Mouse (Mus musculus) neural tube, embryonic 15.5 days (tissue): ENCODE data around the gene St3gal4. TPM values are rescaled to one million over a fixed set of nuclear protein-coding genes. Genes with fewer than 3 reads are reported as not detected.
A peak's percentile ranks its signal among the peaks of the same experiment; 100 is the strongest.

Source experiments
- ATAC-seq: fragments of 200-750 bp; cut with Nextera tagmentation; 2 replicates; pipeline ENCODE4 v1.8.0; 2017; ENCODE audit warnings: mild to moderate bottlenecking, moderate TSS enrichment, moderate library complexity; ENCODE audit not compliant: low FRiP score
- H3K27ac ChIP-seq: fragments of 300-500 bp; sonication (generic); replicated peaks from 2 replicates; pipeline ENCODE4 v1.5.1; 2015; ENCODE audit warnings: mild to moderate bottlenecking, inconsistent platforms
- H3K27me3 ChIP-seq: fragments of 300-500 bp; sonication (generic); replicated peaks from 2 replicates; pipeline ENCODE4 v1.6.1; 2015; ENCODE audit warnings: inconsistent platforms
- H3K36me3 ChIP-seq: fragments of 300-500 bp; sonication (generic); 2 replicates; pipeline ENCODE4 v1.6.1; 2015; ENCODE audit warnings: inconsistent platforms
- H3K4me1 ChIP-seq: fragments of 300-500 bp; sonication (generic); 2 replicates; pipeline ENCODE4 v1.6.1; 2015; ENCODE audit warnings: inconsistent platforms
- H3K4me2 ChIP-seq: fragments of 300-500 bp; sonication (generic); 2 replicates; pipeline ENCODE4 v1.6.1; 2015; ENCODE audit warnings: inconsistent platforms, mild to moderate bottlenecking, moderate library complexity
- H3K4me3 ChIP-seq: fragments of 300-500 bp; sonication (generic); replicated peaks from 2 replicates; pipeline ENCODE4 v1.5.1; 2015; ENCODE audit warnings: mild to moderate bottlenecking, inconsistent platforms
- H3K9ac ChIP-seq: fragments of 300-500 bp; sonication (generic); replicated peaks from 2 replicates; pipeline ENCODE4 v1.6.1; 2015; ENCODE audit warnings: mild to moderate bottlenecking, inconsistent platforms
- H3K9me3 ChIP-seq: fragments of 300-500 bp; sonication (generic); replicated peaks from 2 replicates; pipeline ENCODE4 v1.6.1; 2016; ENCODE audit warnings: inconsistent platforms
- WGBS: fragments of 180-500 bp; shearing (Covaris S2); methylation state at CpG from one replicate; pipeline ENCODE4 v1.1.7; 2015; ENCODE audit warnings: mixed read lengths; 5-methylcytosine and 5-hydroxymethylcytosine counted together
- polyA plus RNA-seq: library from polyadenylated mRNA; unstranded; fragments of >200 nt; fragmentation: Nextera tagmentation; extraction: Ambion mirVana; gene quantifications from 2 replicates; pipeline ENCODE4 v1.2.1, GENCODE M21; 2015

St3gal4 gene
- polyA plus RNA-seq, 1 experiment from 2014 or later, result 11.4 TPM

DNA sequence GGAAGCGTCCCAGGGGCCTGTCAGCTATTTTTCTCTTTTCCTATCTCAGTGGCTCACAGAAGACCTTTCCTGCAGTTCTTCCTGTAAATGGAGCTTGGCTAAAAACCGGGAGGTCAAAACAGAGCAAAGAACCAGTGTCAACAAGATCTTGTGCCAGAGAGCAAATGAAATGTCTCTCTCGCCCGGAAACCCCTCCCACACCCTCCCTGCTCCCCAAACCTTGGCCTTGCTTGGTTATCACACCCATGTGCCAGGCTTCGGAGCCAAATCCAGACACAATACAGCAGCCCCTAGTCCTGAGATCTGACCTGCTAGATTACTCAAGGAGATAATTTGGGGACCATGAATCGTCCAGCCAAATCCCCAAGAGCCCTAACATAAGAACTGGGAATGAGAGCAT, 8.1 kb upstream of the St3gal4 start:
- H3K4me3 ChIP-seq, result no peak overlapping the region
- no peak overlapping the region for H3K9ac ChIP-seq
- H3K27me3 ChIP-seq, result no peaks in the 10 kb centered on the region
- no peak for ATAC-seq
- H3K27ac ChIP-seq, result no peak overlapping the region
- no peaks in the 10 kb centered on the region for H3K9me3 ChIP-seq
- no peak overlapping the region for H3K4me2 ChIP-seq
- no peaks in the 10 kb centered on the region for H3K4me1 ChIP-seq
- WGBS, result 85% methylated on average over 6 of the region's 6 CpGs
- H3K36me3 ChIP-seq, result peaks cover 22% of the 10 kb centered on the region

DNA sequence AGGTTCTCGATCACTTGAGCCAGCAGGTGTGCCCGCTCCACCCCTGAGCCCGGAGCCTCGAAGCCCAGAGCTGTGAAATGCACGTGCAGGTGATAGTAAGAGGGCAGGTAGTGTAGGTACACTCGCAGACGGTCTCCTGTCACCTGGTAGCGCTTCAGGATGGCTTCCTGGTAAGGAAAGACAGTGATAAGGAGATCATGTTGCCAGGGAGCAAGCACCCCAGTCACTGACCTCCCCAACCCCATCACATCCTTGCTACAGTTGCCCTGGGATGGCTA, 5.5 kb upstream of the St3gal4 start:
- Histone ChIP-seq H3K4me1 (no peaks in the 10 kb centered on the region), H3K4me3 (no peak overlapping the region)
- 93% methylated on average over 8 of the region's 8 CpGs for WGBS

DNA sequence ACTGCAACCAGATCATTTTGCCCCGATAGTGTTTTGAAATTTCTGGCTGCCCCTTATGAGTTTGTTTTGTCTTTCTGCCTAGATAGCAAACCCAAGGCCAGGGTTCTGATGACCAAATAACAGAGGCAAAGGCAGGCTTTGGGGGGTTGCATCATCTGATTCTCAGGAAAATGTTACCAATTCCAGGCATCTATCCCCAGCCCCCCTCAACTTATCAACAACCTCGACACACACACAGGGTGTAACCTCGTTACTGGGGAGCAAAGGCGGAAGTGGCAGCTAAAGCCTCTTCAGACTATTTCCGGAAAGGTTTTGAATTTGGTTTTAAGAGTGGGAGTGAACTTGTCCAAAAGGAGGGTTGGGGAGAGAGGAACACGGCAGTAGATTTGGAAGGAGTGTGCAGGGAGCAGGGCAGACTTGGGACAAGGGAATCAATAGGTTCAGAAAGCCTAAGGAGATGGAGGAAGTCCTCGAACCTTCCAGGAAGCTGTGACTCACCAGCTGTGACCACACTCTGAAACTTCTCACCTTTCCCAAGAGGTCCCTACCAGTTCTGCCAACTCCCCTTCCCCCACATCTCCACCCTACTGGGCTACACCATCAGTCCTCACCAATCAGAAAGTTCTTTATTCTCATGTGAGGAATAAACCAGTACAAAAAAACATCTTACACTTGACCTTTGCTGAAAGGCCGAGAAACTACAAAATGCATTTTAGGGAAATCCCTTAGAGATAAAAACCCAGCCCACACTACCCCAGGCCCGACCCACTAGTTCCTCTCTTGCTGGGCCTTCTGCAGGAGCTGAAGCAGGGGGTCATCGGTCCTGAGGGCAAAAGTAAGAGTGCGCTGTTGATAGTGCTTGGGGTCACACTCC, 5.0 kb upstream of the St3gal4 start:
- Histone ChIP-seq H3K9me3 (no peaks in the 10 kb centered on the region), H3K27me3 (no peaks in the 10 kb centered on the region), H3K27ac (no peak overlapping the region), H3K9ac (no peak overlapping the region), H3K4me2 (no peak overlapping the region), H3K4me3 (no peak overlapping the region), H3K4me1 (no peaks in the 10 kb centered on the region), H3K36me3 (peaks cover 22% of the 10 kb centered on the region)
- ATAC-seq, result no peak
- 91% methylated on average over 11 of the region's 11 CpGs for WGBS

More for the DNA sequence above, 5.5 kb upstream of the St3gal4 start:
- no peaks in the 10 kb centered on the region for H3K27me3 ChIP-seq
- no peak overlapping the region for H3K9ac ChIP-seq
- H3K4me2 ChIP-seq, result no peak overlapping the region
- no peak for ATAC-seq
- peaks cover 22% of the 10 kb centered on the region for H3K36me3 ChIP-seq
- H3K9me3 ChIP-seq, result no peaks in the 10 kb centered on the region
- no peak overlapping the region for H3K27ac ChIP-seq

DNA sequence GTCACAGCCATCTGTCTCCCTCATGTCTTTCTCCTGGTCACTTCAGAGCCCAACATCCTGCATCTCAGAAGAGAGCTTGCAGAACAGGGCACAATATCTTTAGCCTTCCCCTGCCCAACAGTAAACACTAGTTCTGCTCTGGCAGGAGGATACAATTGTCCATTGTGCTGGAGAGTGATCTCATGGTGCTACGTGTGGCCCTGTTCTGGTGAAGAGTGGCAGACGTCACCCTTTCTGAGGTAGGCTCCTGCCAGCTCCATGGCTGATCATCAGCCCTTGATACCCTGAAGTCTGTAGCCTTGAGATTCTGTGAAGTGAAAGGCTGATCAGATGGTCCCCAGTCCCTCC, 4.4 kb upstream of the St3gal4 start:
- no peak overlapping the region for H3K4me2 ChIP-seq
- 73% methylated on average over 2 of the region's 2 CpGs for WGBS
- H3K9me3 ChIP-seq, result no peaks in the 10 kb centered on the region
- no peak for ATAC-seq
- no peaks in the 10 kb centered on the region for H3K4me1 ChIP-seq
- peaks cover 20% of the 10 kb centered on the region for H3K36me3 ChIP-seq
- no peak overlapping the region for H3K27ac ChIP-seq
- no peak overlapping the region for H3K9ac ChIP-seq
- no peak overlapping the region for H3K4me3 ChIP-seq
- no peaks in the 10 kb centered on the region for H3K27me3 ChIP-seq

DNA sequence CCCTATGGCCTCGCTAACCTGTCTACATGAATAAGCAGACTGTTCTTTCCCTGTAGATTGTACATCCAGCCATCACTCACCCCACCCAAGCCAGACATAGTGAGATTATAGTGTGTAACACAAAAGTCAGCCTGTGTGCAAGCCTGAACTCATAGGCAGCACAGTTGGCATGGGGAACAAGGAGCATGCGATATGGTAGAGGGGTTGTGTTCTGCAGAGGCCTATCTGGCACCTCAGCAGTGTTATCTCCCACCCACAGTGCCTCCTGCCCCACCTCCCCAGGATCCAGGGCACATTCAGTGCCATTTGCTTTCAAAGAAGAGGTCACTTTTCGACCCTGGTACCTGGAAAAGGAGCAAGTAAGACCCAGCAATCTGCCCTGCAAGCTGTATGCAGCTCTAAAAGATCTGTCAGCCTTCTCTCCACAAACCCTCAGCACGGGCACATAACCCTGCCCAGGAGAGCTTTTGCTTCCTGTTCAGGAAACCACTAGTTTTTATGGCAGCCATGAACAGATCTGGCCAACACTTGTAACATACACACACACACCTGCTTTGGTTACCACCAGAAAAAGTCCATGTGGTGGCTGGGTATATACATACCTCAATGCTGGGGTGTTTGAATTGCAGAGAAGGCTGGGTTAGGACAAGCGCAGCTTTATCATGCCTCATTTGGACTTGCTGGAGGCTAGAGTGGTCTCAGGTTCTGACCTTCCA, 3.6 kb upstream of the St3gal4 start:
- Histone ChIP-seq H3K4me3 (no peak overlapping the region), H3K27ac (no peak overlapping the region), H3K9me3 (no peaks in the 10 kb centered on the region), H3K4me2 (no peak overlapping the region), H3K27me3 (no peaks in the 10 kb centered on the region), H3K9ac (no peak overlapping the region), H3K4me1 (peaks cover 4% of the 10 kb centered on the region), H3K36me3 (peaks cover 16% of the 10 kb centered on the region)
- 90% methylated on average over 5 of the region's 5 CpGs for WGBS
- ATAC-seq, result no peak

DNA sequence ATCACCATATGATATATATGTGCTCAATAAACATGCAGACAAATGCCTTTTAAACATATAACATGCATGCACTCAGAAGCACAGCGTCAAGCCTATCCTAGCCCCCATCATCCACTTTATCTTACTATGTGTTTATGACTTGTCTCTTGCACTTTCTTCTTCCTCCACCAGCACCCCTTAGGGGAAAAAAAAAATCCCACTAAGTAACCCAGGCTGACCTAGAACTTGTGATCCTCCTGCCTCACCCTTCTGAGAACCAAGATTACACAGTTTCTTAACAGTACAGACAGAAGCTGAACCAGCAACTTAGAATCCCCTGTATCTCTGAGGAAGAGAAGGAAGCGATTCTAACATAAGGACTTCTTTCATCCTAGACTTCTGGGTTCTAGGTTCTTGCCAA, 505 bp downstream of the St3gal4 start:
- no peaks in the 10 kb centered on the region for H3K27me3 ChIP-seq
- no peaks in the 10 kb centered on the region for H3K9me3 ChIP-seq
- no peaks in the 10 kb centered on the region; the same call in 1 of the 2 replicates for H3K36me3 ChIP-seq
- H3K4me1 ChIP-seq, result peaks cover 22% of the 10 kb centered on the region
- 83% methylated on average over 2 of the region's 2 CpGs for WGBS
- no peak overlapping the region for H3K4me2 ChIP-seq
- H3K9ac ChIP-seq, result no peak overlapping the region
- ATAC-seq, result no peak
- H3K4me3 ChIP-seq, result no peak overlapping the region
- no peak overlapping the region for H3K27ac ChIP-seq

DNA sequence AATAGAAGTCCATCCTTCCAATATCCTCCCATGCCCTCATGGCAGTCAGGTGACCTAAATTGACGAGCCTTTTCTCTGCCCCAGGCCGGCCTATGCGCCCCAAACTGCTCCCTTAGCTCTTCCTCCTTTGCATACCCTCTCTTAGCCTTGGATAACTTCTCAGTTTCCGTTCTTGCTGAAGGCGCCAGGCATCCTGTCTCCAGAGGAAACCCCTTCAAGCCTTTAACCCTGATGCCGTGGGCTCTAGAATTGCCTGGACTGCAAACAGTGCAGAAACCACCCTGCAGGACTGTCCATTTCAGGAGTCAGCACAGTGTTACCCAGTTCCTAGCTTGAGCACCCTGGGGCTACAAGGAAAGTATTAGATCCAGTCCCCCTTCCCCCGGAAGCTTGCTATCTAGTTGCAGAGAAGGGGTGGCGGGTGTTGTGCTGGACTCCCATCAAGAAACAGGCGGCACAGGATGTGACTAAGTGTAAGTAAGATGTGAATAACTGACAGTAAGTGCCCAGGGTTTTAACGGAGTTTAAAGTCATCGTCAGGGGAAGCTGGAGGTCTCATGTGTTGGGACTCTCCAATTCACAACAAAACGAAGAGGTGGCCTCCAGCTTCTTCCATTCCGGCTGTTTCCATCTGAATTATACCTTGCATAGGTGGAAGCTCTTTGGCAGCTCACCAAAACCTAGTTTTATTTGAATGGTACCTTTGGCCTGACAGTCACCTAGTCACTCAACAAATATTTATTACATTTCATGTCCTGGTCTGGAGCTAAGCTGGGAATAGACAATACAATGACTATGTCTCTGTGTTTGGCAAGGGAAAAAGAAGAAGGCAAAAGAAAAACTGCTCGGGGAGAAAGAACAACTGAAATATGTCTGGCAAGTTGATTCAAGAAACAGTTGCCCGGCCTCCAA, 1.4 kb downstream of the St3gal4 start:
- WGBS, result 33% methylated on average over 15 of the region's 15 CpGs
- Histone ChIP-seq H3K4me1 (peaks cover 22% of the 10 kb centered on the region), H3K27ac (peak overlapping the region; percentile 83), H3K9me3 (no peaks in the 10 kb centered on the region), H3K4me2 (peak overlapping the region; percentile 69), H3K36me3 (no peaks in the 10 kb centered on the region; the same call in 1 of the 2 replicates), H3K9ac (peak overlapping the region; percentile 72), H3K27me3 (no peaks in the 10 kb centered on the region), H3K4me3 (peak overlapping the region; percentile 69)
- peak; percentile 15; the same call in 1 of the 2 replicates for ATAC-seq

DNA sequence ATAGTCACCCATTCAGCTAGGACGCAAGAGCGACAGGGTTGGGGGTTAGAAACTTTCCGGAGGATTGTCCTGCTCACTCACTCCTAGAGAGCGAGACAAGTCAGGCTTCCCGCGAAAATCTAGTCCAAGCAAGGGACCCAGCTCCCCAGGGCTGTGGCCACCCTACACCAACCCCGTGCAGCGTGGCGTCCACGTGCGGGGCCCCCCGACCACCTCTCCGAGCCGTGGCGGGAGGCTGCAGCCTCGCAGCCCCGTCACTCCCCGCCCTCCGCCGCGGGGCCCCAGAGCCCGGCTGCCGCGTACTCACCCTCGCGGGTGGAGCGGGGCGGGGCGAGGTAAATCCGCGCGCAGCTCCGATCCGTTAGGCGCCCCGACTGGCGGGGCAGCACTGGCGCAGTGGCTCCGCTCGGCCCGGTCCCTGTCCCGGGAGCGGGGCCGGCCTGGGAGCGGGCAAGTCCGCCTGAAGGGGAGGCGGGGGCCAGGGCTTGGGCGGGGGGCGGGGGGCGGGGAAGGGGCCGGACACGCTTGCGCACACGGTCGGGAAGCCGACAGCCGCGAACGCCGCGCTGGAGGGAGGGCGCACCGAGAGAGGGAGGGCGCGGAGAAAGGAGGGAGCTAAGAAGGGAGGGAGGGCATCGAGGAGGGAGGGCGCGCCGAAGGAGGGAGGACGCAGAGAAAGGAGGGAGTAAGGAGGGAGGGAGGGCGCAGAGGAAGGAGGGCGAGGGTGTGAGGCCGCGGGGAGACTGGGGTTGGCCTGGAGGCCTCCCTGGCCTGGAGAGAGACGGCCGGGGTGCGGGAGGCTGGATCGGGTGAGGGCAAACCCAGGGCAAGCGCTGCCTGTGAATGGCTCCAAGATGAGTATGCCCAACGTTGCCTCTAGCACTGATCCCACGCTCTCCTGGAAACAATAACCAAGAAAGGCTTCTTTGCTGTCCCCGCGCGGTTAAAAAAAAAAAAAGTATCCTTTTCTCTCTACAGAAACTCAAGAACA, 2.4 kb downstream of the St3gal4 start:
- Histone ChIP-seq H3K4me2 (peak overlapping the region; percentile 69), H3K9ac (peak overlapping the region; percentile 72), H3K4me1 (peaks cover 29% of the 10 kb centered on the region), H3K27me3 (no peaks in the 10 kb centered on the region), H3K4me3 (peak overlapping the region; percentile 69), H3K9me3 (no peaks in the 10 kb centered on the region), H3K27ac (peak overlapping the region; percentile 83), H3K36me3 (no peaks in the 10 kb centered on the region)
- WGBS, result under 1% methylated on average over 72 of the region's 84 CpGs
- peak; percentile 94 for ATAC-seq

DNA sequence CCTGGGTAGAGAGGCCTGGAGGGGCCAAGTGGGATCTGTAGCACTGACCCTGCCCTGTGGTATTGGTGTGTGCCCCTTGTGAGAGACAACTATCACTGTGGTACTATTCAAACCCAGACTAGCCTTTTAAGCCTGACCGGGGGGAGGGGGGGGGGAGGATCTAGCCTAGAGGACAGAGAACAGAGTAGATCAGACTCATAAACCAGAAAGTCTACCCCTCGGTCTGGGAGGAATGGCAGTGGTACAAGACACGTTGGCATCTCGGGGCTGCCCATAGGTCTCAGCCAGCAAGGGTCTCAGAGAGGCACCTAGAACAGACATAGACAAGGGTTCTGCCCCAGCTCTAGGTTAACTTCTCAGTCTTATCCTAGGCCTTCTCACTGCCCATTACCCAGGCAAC, 3.3 kb downstream of the St3gal4 start:
- WGBS, result 42% methylated on average over 4 of the region's 4 CpGs
- H3K36me3 ChIP-seq, result no peaks in the 10 kb centered on the region
- peak; percentile 4; the same call in 1 of the 2 replicates for ATAC-seq
- peak overlapping the region; percentile 72 for H3K9ac ChIP-seq
- H3K27ac ChIP-seq, result no peak overlapping the region
- H3K27me3 ChIP-seq, result no peaks in the 10 kb centered on the region
- H3K4me3 ChIP-seq, result peak overlapping the region; percentile 69
- H3K4me2 ChIP-seq, result peak overlapping the region; percentile 69
- peaks cover 35% of the 10 kb centered on the region for H3K4me1 ChIP-seq
- H3K9me3 ChIP-seq, result no peaks in the 10 kb centered on the region

DNA sequence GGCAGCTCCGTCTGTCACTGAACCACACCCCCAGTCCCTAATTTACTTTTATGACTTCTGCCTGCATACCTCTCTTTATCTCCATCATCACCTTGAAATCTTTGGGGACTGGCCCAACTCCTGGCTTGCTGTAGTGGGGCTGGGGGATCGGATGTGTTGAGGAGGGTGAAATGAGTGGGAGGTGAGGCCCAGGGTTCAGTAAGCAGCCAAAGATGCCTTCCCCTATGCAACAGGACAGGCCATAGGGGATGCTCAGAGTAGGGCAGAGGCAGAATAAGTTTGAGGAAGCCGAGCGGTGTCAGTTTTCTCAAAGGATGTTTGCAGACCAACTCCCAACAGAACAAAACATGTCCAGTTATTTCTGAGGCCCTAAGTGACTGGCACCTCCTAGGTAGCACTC, 3.8 kb downstream of the St3gal4 start:
- Histone ChIP-seq H3K9me3 (no peaks in the 10 kb centered on the region), H3K4me1 (peaks cover 35% of the 10 kb centered on the region), H3K4me3 (0 out of 2 replicates have a peak overlapping the region, but pooled peaks have one; percentile 69), H3K36me3 (no peaks in the 10 kb centered on the region), H3K27me3 (no peaks in the 10 kb centered on the region), H3K4me2 (peak overlapping the region; percentile 69), H3K9ac (no peak overlapping the region), H3K27ac (no peak overlapping the region)
- 51% methylated on average over 3 of the region's 4 CpGs for WGBS
- no peak for ATAC-seq
